Mouse (Mus musculus): ENCODE measurements around the gene Arhgap35.

Gene Arhgap35

GRCm38 (mm10) chr7:16519310-16519709 lies 95.5 kb downstream of the Arhgap35 start:
- no peak for DNase-seq

DNA sequence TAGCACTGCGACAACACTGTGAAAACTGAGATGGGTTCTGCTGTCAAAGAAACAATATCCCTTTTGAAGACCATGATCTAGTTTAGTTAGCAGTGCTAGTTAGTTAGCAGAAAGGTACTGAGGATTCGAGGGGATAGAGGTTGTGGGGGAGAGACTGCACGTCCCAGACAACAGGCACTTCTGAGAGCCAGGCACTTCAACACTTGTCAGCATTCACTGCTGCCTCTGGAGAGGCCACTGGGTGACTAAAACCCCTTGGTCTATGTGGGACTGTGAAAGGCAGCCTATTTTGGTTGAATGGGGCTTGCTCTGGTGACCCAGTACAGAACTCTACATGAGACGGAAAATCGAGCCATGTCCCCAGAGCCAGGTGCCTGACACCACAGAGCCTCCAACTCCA lies 97.6 kb downstream of the Arhgap35 start:
- DNase-seq = no peak

- peak; percentile 76 to 89 for DNase-seq
These were observed 107.5 kb downstream of the Arhgap35 start for GRCm38 (mm10) chr7:16507284-16507683.

- no peak for DNase-seq
These were observed 109.6 kb downstream of the Arhgap35 start for GRCm38 (mm10) chr7:16505226-16505593.

DNA sequence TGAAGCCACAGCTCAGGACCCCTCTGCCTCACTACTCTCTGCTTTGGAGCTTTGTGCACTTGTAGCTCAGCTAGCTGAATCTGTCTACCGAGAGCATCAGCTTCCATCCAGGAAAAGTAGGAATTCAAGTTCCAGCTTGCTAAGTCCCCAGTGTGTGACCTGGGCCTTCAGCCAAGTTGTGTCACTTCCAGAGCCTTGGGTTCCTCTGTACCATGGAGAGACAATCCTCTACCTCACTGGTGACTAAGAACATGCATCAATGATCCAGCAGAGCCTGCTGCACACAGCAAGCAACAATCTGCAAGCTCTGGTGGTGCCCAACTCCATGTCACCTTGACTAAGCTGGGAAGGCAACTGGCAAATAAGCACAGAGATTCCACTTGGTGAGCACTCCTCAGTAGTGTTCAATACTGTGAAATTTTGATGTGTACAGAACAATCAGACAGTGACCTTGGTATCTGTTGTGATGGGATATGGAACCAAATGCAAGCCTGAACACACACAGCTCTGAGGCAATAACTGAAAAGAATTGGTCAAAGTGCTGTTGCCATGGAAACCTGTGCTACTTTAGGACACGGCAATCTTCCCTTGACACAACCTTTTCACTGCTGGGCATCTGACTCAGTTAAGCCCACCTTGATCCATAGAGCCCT lies 110.1 kb downstream of the Arhgap35 start:
- peak; percentile 23 to 42 for DNase-seq

- DNase-seq = no peak
These were observed 113.2 kb downstream of the Arhgap35 start for GRCm38 (mm10) chr7:16501571-16501970.

DNA sequence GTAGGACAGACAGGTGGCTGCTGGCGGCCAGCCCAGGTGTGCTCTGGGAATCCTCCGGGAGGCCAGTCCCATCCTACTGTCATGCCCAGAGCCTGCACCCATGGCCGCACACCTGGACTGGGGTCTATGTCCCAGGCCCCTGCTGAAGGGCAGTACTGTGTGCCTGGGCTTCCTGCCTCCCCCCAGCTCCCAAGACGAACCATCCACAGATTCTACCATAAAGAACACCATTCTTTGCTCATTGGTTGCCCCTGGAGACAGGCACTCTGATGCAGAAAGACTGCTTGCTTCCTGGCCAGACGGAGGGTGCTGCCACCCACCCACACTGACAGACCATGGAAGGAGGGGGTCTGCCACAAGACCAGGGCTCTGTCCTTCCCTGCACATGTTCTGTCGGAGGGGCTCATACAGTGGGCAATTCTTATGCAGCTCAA lies 115.1 kb downstream of the Arhgap35 start:
- no peak for DNase-seq

DNA sequence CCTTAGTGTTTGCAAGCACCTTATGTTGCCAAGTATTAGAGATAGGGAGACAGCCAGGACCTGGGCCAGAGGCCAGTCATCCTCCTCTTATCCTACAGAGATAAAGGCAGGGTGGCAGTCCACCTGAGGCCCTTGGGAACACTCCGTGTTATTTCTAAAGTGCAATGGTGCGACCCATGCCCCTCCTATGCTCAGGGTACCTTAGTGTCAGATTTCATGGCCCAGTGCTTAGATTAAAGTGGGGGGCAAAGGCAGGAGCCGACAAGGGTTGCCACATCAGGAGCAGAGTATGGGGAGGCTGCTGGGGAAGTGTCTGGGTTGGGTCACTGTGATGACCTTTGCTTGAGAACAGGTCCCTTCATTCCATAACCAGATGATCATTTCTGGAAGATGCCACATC lies 118.5 kb downstream of the Arhgap35 start:
- no peak for DNase-seq

DNA sequence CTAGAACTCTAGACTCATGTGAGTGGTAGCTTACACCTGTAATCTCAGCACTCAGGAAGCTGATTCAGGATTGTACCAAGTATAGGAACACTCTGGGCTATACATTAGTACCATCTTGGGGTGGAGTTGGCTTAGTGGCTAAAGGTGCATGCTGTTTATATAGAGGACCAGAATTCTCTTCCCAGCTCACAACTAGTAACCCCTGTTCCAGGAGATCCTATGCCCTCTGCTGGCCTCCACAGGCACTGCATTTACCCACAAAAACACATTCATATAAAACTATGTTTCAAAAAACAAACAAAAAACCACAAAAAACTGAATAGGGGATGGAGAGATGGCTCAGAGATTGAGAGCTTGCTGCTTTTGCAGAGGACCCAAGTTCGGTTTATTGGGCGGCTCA lies 121.4 kb downstream of the Arhgap35 start:
- peak; percentile 35 to 78 for DNase-seq

DNA sequence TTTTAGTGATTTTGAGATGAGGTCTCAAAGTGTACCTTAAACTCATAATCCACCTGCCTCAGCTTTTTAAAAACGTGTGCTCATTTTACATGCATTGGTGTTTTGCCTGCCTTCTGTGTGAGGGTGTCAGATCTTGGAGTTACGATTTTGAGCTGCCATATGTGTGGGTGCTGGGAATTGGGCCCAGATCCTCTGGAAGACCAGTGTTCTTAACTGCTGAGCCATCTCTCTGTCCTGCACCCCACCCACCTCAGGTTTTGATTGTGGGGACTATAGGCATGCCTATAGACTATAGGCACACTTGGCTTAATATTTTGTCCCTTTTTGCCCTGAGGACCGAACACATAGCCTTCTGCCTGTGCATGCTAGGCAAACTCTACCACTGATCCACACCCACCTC lies 122.6 kb downstream of the Arhgap35 start:
- DNase-seq = no peak

DNA sequence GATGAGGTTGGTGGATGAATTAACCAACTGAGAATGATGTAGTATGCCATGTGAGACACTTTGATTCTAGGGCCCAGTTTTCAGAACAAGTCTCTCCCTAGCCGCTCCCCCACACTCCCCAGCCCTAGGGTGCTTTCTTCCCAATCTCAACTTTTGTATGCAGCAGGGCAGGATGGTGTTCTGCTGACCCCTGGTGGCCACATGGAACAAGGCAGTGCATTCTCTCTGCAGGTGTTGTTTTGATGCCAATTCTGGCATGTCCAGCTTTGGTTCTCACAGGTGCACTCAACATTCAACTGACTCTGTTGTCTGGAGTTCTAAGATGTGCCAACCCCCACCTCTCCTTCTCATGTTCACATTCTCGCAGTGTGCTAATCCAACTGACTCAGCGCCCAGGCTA lies 123.0 kb downstream of the Arhgap35 start:
- DNase-seq = peak; percentile 60 to 87

GRCm38 (mm10) chr7:16489948-16490347 lies 124.8 kb downstream of the Arhgap35 start:
- peak; percentile 18 to 75 for DNase-seq

GRCm38 (mm10) chr7:16488816-16489215 lies 126.0 kb downstream of the Arhgap35 start:
- DNase-seq = no peak

GRCm38 (mm10) chr7:16477628-16478027 lies 137.2 kb downstream of the Arhgap35 start, which contains the start of gene Npas1:
Gene Npas1 (minus strand): TSS chr7:16477728.
- DNase-seq = no peak

GRCm38 (mm10) chr7:16476600-16476989 lies 138.2 kb downstream of the Arhgap35 start:
- peak in 1 of 2 experiments; percentile 55 for DNase-seq

DNA sequence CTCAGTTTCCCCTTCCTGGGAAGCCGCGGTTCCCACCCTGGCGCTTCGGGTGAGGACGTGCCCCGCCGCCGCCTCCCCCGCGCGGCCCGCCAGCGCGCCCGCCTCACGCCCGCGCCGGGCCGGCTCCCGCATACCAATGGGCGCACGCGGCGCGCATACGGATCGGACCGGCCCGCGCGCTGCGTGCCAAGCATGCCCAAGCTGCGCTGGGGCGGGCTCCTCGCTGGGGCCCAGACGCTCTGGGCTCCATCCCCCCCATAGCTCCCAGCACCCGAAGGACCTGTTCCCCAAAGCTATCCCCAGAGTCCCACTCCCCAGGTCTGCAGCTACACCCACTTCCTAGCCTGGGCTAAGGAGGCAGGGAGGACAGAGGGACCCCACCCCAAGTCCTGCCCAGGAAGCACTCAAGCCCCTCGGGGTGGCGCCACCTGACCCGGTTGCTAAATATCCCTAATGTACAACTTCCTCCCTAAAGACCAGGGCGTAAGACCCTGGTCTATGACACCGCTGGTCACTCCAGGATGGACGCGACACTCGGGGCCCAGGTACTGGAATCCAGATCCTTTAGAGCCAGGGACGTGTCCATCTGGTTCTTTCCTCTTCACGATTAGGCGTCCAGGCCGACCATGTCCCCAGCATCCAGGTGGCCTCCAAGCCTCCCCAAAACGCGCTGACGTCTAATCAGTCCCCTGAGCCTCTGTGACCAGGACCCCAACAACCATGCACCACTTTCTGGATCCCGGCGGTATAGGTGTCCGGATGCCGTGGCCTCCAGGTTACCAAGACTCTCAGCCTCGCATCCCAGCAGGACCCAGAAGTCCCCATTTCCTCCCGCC lies 138.8 kb downstream of the Arhgap35 start:
- no peak for DNase-seq

DNA sequence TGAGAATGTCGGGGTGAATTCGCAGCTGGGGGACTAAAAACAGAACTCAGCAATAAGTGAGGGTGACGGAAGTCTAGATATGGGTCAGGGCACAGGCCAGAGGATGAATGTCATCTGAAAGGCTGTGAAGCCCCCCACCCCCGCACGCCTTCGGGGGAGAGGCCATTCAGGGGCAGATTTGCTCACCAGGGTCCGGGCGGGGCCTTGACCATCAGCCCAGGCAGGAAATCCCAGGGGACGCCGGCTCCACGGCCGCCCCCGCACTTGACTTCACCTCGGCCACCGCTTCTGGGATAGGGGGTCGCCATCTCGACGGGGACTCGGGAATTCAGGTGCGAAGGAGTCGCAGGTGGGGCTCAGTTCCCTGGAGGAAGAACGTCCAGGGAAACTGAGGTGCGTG lies 139.5 kb downstream of the Arhgap35 start:
- no peak for DNase-seq

- DNase-seq = peak in 1 of 2 experiments; percentile 39
These were observed 140.3 kb downstream of the Arhgap35 start for GRCm38 (mm10) chr7:16474445-16474844.

DNA sequence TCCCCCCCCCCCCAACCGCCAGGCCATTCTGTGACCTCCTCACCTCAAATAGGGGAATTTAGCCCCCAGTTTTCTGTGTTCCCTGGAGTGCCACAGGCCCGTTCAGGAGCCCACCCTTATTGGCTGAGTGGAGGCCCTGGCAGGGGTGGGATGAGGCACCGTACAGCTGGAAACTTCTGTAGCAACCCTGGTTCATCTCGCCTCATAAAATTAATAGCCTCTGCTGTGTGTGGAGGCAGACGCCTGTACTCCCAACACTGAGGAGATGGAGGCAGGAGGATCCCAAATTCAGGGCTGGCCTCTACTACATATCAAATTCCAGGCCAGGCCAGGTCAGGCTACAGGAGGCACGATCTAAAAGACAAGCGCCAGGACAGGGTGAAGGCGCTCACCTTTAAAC lies 140.9 kb downstream of the Arhgap35 start:
- DNase-seq = no peak

- DNase-seq = no peak
These were observed 142.6 kb downstream of the Arhgap35 start for GRCm38 (mm10) chr7:16472116-16472709.

DNA sequence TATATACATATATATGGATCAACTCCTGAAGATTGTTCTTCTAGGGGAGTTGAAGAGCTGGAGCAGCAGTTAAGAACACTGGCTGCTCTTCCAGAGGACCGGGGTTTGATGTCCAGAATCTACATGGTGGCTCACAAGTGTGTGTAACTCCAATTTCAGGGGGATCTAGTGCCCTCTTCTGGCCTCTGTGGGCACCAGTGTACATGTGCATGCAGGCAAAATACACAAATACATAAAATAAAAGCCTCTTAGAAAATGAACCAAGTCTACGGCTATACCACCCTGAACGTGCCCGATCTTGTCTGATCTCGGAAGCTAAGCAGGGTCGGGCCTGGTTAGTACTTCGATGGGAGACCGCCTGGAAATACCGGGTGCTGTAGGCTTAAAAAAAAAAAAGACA lies 143.2 kb downstream of the Arhgap35 start:
- DNase-seq = peak in 1 of 2 experiments; percentile 54

DNA sequence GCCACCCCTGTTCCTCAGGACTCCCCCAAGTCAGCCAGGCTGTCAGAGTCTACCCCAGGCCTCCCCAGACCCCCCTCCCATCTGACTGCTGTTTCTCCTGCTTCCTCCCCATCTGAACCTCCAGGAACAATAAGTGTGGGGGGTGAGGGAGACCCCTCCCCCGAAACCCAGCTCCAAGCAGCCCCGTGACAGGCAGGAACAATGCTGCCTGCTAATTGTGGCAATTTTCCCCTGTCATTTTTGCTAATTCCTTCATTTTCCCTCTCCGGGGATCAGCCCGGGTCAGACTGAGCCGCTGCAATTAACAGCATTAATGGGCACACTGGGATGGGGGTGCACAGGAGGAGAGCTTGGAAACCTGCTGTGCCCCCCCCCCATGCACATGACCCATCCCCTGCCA lies 146.7 kb downstream of the Arhgap35 start:
- DNase-seq = no peak

DNA sequence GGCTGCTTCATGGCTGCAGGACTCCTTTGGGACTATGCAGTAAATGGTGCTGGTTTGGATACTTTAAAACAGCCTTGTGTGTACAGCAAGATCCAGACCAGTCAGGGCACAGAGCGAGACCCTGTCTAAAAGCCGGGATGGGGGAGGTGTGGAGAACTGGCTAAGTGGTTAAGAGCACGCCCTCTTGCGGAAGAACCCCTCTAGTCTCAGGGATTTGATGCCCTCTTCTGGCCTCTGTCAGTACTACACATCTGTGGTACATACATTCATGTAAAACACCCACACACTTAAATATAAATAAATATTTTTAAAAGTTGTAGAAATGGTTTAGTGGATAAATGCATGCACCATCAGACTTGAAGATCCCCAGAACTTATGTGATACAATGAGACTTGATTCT lies 148.2 kb downstream of the Arhgap35 start:
- peak; percentile 10 to 52 for DNase-seq

DNA sequence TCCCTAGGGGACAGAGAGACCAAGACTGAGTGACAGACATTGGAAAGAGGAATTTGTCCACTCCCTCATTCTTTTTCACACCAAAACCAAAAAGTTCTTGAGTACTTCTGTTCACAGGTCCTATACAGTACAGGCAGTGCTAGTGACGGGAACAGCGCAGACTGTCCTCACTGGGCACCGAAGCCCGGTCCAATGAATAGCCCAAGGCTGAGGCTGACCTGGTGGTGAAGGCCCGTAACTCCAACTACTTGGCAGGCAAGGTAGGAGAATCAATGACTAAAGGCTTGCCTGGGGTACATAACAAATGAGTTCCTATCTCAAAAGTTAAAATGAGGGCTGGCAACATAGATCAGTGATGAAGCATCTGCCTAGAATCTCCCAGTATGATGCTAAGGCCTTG lies 149.2 kb downstream of the Arhgap35 start:
- DNase-seq = no peak
